Mouse (Mus musculus): ENCODE results near the gene Hdhd3.

- TF ChIP-seq CTCF (IDR thresholded peaks at IDR 0.05; ENCODE audit: extremely low read depth, insufficient read length, insufficient replicate concordance, low read depth, low read length) (no peak), POLR2A (IDR thresholded peaks at IDR 0.05; ENCODE audit: low read depth, low read length) (no peak)
Measured at GRCm38 (mm10) chr4:62477542-62478244, 25.6 kb downstream of the Hdhd3 start.

All from small intestine, adult 2 months (tissue).